9 mouse cellular contexts compared by ENCODE assay signal in genomic region chr12:108433030-108433429, GRCm38 (mm10).
DNase-seq lines count a peak whose midpoint lies in the region; ATAC-seq lines count a peak whose summit lies in the region.
"Had no signal": no experiment of that assay in that cellular context is flagged by ENCODE, and none has a peak within 500 bp of the region (broad histone marks: within the 10 kb centered on the region; RNA-seq: fewer than 3 reads in every experiment).

No protein-coding gene starts in this region.

- H3K36me3 ChIP-seq in midbrain, embryonic 13.5 days, result no peaks in the 10 kb centered on the region

- no peak overlapping the region for H3K9ac ChIP-seq in midbrain, embryonic 13.5 days (replicated peaks)

- no peaks in the 10 kb centered on the region for H3K27me3 ChIP-seq in midbrain, embryonic 13.5 days

- H3K4me3 ChIP-seq in midbrain, embryonic 13.5 days (replicated peaks), result no peak overlapping the region

- WGBS in midbrain, embryonic 13.5 days, result 60% methylated on average over 16 of the region's 16 CpGs

- H3K27ac ChIP-seq in midbrain, embryonic 13.5 days, result peak overlapping the region; percentile 61; the same call in 1 of the 2 replicates

- no peak for DNase-seq in frontal cortex, postnatal 14 days (ENCODE audit: low spot score in 2 of 2)
- DNase-seq in retina, postnatal 1 day, result peak; percentile 53
- no peak for DNase-seq in retina, embryonic 14.5 days (ENCODE audit: low spot score)
- DNase-seq in c-Kit-positive CD71-positive TER-119-positive erythroid progenitor cells, embryonic 14.5 days (ENCODE audit: low spot score), result no peak
- no peak for DNase-seq in kidney, postnatal 4 days
- DNase-seq: layer of hippocampus, postnatal 36 days had no signal

- H3K9me3 ChIP-seq in midbrain, embryonic 13.5 days, result no peaks in the 10 kb centered on the region

- H3K4me2 ChIP-seq in midbrain, embryonic 13.5 days (replicated peaks), result no peak overlapping the region

- peaks cover 53% of the 10 kb centered on the region for H3K4me1 ChIP-seq in midbrain, embryonic 13.5 days (replicated peaks)

- ATAC-seq in frontal cortex, adult (ENCODE audit: low TSS enrichment), result peak; percentile 38
- ATAC-seq in midbrain, embryonic 13.5 days, result 0 out of 2 replicates have a peak, but pooled peaks have one; percentile 19
- ATAC-seq in CD4-positive, CD25-positive, alpha-beta regulatory T cell, adult 4 months, result no peak
